Mouse (Mus musculus) stomach, embryonic 14.5 days (tissue): Measurements from ENCODE around the gene Mnd1. TPM values are rescaled to one million over a fixed set of nuclear protein-coding genes. Genes with fewer than 3 reads are reported as not detected.

Experiments
- ATAC-seq: fragments of 200-750 bp; cut with Nextera tagmentation; 2 replicates; pipeline ENCODE4 v1.8.0; 2017; ENCODE audit warnings: low read depth, moderate TSS enrichment; ENCODE audit not compliant: insufficient number of reproducible peaks, insufficient read depth, low FRiP score
- H3K27ac ChIP-seq: fragments of 300-500 bp; sonication (generic); 2 replicates; pipeline ENCODE4 v1.5.1; 2014; ENCODE audit warnings: mild to moderate bottlenecking, low read length, moderate library complexity, mixed read lengths
- H3K27me3 ChIP-seq: fragments of 300-500 bp; sonication (generic); 2 replicates; pipeline ENCODE4 v1.6.1; 2014; ENCODE audit warnings: low read length, control low read depth, mixed read lengths; ENCODE audit not compliant: control insufficient read depth, insufficient read depth
- H3K36me3 ChIP-seq: fragments of 300-500 bp; sonication (generic); 2 replicates; pipeline ENCODE4 v1.6.1; 2014; ENCODE audit warnings: mild to moderate bottlenecking, control low read depth, low read length, moderate library complexity, mixed read lengths; ENCODE audit not compliant: control insufficient read depth, insufficient read depth
- H3K4me1 ChIP-seq: fragments of 300-500 bp; sonication (generic); 2 replicates; pipeline ENCODE4 v1.6.1; 2014; ENCODE audit warnings: low read length, control low read depth, mixed read lengths; ENCODE audit not compliant: control insufficient read depth, insufficient read depth
- H3K4me2 ChIP-seq: fragments of 300-500 bp; sonication (generic); replicated peaks from 2 replicates; pipeline ENCODE4 v1.6.1; 2014; ENCODE audit warnings: low read depth, low read length, control low read depth
- H3K4me3 ChIP-seq: fragments of 300-500 bp; sonication (generic); 2 replicates; pipeline ENCODE4 v1.5.1; 2014; ENCODE audit warnings: low read depth, low read length, control low read depth
- H3K9ac ChIP-seq: fragments of 300-500 bp; sonication (generic); replicated peaks from 2 replicates; pipeline ENCODE4 v1.6.1; 2014; ENCODE audit warnings: low read depth, mild to moderate bottlenecking, control low read depth, low read length, moderate library complexity, mixed read lengths
- H3K9me3 ChIP-seq: fragments of 300-500 bp; sonication (generic); 2 replicates; pipeline ENCODE4 v1.6.1; 2016; ENCODE audit warnings: low read depth, low read length, control low read depth; ENCODE audit not compliant: control insufficient read depth
- WGBS: fragments of 180-500 bp; shearing (Covaris S2); extraction: QIAGEN DNeasy Blood & Tissue Kit; methylation state at CpG from one replicate; pipeline ENCODE4 v1.1.7; 2014; 5-methylcytosine and 5-hydroxymethylcytosine counted together
- polyA plus RNA-seq: library from polyadenylated mRNA; unstranded; fragments of >200 nt; fragmentation: Nextera tagmentation; extraction: Ambion mirVana; gene quantifications from 2 replicates; pipeline ENCODE4 v1.2.1, GENCODE M21; 2014

The Mnd1 gene
- polyA plus RNA-seq, 1 experiment from 2014 or later = 15.2 TPM

GRCm38 (mm10) chr3:84154721-84155141, 855 bp downstream of the Mnd1 start:
- Histone ChIP-seq H3K4me3 (peak overlapping the region; percentile 42), H3K4me2 (peak overlapping the region; percentile 85), H3K9me3 (no peaks in the 10 kb centered on the region), H3K36me3 (no peaks in the 10 kb centered on the region), H3K27ac (no peak overlapping the region), H3K27me3 (no peaks in the 10 kb centered on the region), H3K4me1 (no peaks in the 10 kb centered on the region), H3K9ac (no peak overlapping the region; the same call in 1 of the 2 replicates)
- no peak for ATAC-seq
- WGBS = 12% methylated on average over 12 of the region's 12 CpGs

GRCm38 (mm10) chr3:84149831-84150230, 5.8 kb downstream of the Mnd1 start:
- no peaks in the 10 kb centered on the region for H3K36me3 ChIP-seq
- no peak overlapping the region for H3K4me3 ChIP-seq
- H3K9me3 ChIP-seq = no peaks in the 10 kb centered on the region
- H3K27me3 ChIP-seq = no peaks in the 10 kb centered on the region
- H3K4me1 ChIP-seq = no peaks in the 10 kb centered on the region
- H3K27ac ChIP-seq = no peak overlapping the region
- H3K9ac ChIP-seq = no peak overlapping the region
- H3K4me2 ChIP-seq = no peak overlapping the region
- no peak for ATAC-seq
- WGBS = 94% methylated on average over 3 of the region's 3 CpGs

GRCm38 (mm10) chr3:84140947-84141346, 14.6 kb downstream of the Mnd1 start:
- no peak for ATAC-seq
- Histone ChIP-seq H3K9ac (no peak overlapping the region), H3K4me2 (no peak overlapping the region), H3K27ac (no peak overlapping the region), H3K9me3 (no peaks in the 10 kb centered on the region), H3K27me3 (no peaks in the 10 kb centered on the region), H3K36me3 (no peaks in the 10 kb centered on the region), H3K4me1 (no peaks in the 10 kb centered on the region), H3K4me3 (no peak overlapping the region)
- WGBS = 53% methylated on average over 7 of the region's 7 CpGs

GRCm38 (mm10) chr3:84136509-84136908, 19.1 kb downstream of the Mnd1 start:
- H3K27ac ChIP-seq = no peak overlapping the region
- no peak overlapping the region for H3K9ac ChIP-seq
- no peaks in the 10 kb centered on the region for H3K36me3 ChIP-seq
- no peak for ATAC-seq
- no peaks in the 10 kb centered on the region for H3K4me1 ChIP-seq
- H3K4me3 ChIP-seq = no peak overlapping the region
- H3K9me3 ChIP-seq = no peaks in the 10 kb centered on the region
- H3K27me3 ChIP-seq = no peaks in the 10 kb centered on the region
- 74% methylated on average over 7 of the region's 7 CpGs for WGBS
- no peak overlapping the region for H3K4me2 ChIP-seq

GRCm38 (mm10) chr3:84135933-84136332, 19.7 kb downstream of the Mnd1 start:
- ATAC-seq = no peak
- 77% methylated on average over 6 of the region's 6 CpGs for WGBS

GRCm38 (mm10) chr3:84135387-84135786, 20.2 kb downstream of the Mnd1 start:
- peak; percentile 88 for ATAC-seq
- Histone ChIP-seq H3K27me3 (no peaks in the 10 kb centered on the region), H3K27ac (no peak overlapping the region), H3K9me3 (no peaks in the 10 kb centered on the region), H3K9ac (no peak overlapping the region), H3K36me3 (no peaks in the 10 kb centered on the region), H3K4me3 (no peak overlapping the region), H3K4me1 (0 out of 2 replicates have a peak, but pooled peaks cover 2% of the 10 kb centered on the region), H3K4me2 (no peak overlapping the region)
- WGBS = 32% methylated on average over 9 of the region's 9 CpGs

More at GRCm38 (mm10) chr3:84135933-84136332, 19.7 kb downstream of the Mnd1 start:
- H3K9me3 ChIP-seq = no peaks in the 10 kb centered on the region
- H3K4me1 ChIP-seq = 0 out of 2 replicates have a peak, but pooled peaks cover under 1% of the 10 kb centered on the region
- H3K27me3 ChIP-seq = no peaks in the 10 kb centered on the region
- no peak overlapping the region for H3K9ac ChIP-seq
- H3K4me3 ChIP-seq = no peak overlapping the region
- H3K27ac ChIP-seq = no peak overlapping the region
- H3K36me3 ChIP-seq = no peaks in the 10 kb centered on the region
- H3K4me2 ChIP-seq = no peak overlapping the region

GRCm38 (mm10) chr3:84131369-84131768, 24.2 kb downstream of the Mnd1 start:
- Histone ChIP-seq H3K4me2 (no peak overlapping the region), H3K4me3 (no peak overlapping the region), H3K27ac (no peak overlapping the region), H3K36me3 (no peaks in the 10 kb centered on the region), H3K4me1 (peaks cover 11% of the 10 kb centered on the region; the same call in 1 of the 2 replicates), H3K27me3 (no peaks in the 10 kb centered on the region), H3K9ac (no peak overlapping the region), H3K9me3 (no peaks in the 10 kb centered on the region)
- WGBS = 80% methylated on average over 3 of the region's 3 CpGs
- ATAC-seq = no peak

GRCm38 (mm10) chr3:84130776-84131175, 24.8 kb downstream of the Mnd1 start:
- WGBS = 38% methylated on average over 5 of the region's 5 CpGs
- Histone ChIP-seq H3K27ac (no peak overlapping the region), H3K4me2 (no peak overlapping the region), H3K4me1 (peaks cover 11% of the 10 kb centered on the region; the same call in 1 of the 2 replicates), H3K4me3 (no peak overlapping the region), H3K9me3 (no peaks in the 10 kb centered on the region), H3K9ac (no peak overlapping the region), H3K27me3 (no peaks in the 10 kb centered on the region), H3K36me3 (no peaks in the 10 kb centered on the region)
- no peak for ATAC-seq
